Mouse (Mus musculus) layer of hippocampus, postnatal 25 days (tissue): ENCODE measurements around the gene Fbxw7. TPM values are rescaled to one million over a fixed set of nuclear protein-coding genes. Genes with fewer than 3 reads are reported as not detected.

Experiments
- DNase-seq, 2 experiments: peaks; one replicate each; pipeline ENCODE4 v3.0.0; 2022; ENCODE audit warnings: mixed read lengths in 2 of 2, low spot score in 1 of 2; ENCODE audit errors: extremely low spot score in 1 of 2
- total RNA-seq, 2 experiments: library from RNA; stranded (reverse); gene quantifications; 2 replicates each; pipeline ENCODE4 v1.2.3; 2021

The Fbxw7 gene
- total RNA-seq, 2 experiments from 2014 or later, result 144 to 159 TPM

DNA sequence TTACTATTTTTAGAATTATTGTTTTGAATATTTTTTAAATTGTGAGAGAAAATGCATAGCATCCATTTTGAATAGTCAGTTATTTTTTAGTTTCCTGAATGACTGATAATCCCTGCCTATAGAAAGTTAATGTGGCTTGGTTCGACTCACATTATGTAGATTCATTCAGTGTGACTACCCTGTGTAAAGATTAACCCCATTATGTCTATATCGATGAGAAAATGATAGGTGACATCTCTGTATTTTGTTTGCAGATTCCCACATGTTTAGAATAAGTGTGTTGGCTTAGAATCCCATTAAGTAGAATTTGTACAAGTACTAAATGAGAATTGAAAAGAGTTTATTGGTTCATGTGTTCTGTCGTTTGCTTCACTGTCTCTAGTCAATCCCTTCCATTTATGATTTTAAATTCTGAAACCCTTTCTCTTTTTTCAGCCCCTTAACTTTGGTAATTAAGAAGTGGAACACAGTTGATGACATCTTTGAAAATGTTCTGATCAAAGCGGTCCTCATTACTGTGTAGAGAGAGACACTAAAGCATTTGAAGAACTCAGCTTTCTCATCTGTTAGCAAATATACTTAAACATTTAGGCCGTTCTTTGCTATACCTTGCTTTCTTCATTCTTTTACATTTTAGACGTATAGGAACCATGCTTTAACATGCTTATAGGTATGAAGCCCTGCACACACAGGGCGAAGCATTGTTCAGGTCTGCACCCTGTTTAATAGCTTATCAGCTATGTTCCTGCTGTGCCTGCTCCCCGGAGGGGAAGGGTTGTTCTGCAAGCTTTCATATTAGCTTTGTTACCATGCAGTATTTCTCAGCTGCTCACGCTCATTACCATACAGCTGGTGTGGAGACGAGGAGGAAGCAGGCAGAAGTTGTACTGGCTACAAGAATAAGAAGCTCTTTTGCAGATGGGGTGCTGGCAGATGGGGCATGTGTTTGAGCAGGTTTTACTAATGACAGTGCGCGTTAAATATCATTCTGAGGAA is 122.6 kb downstream of the Fbxw7 start:
- no peak for DNase-seq

DNA sequence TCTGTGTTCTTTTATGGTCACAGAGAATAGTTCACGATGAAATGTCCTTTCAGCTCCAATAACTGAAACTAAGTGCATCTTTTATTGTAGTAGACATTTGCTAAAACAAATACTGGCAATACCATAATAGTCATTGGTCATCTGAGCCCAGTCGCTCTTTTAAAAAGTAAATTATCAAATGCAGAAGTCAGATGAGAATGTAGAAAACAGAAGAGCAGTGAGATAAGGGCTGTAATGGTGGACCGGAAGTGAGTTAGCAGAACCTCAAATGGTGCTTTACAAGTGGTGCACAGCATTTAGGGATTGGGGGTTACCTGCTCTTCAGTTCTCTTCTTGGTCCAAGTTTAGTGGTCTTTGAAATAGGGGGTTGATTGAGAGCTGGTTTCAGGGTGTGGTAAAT is 129.9 kb downstream of the Fbxw7 start:
- no peak for DNase-seq

- DNase-seq, result no peak
These were observed 131.3 kb downstream of the Fbxw7 start for GRCm38 (mm10) chr3:84946381-84946780.

DNA sequence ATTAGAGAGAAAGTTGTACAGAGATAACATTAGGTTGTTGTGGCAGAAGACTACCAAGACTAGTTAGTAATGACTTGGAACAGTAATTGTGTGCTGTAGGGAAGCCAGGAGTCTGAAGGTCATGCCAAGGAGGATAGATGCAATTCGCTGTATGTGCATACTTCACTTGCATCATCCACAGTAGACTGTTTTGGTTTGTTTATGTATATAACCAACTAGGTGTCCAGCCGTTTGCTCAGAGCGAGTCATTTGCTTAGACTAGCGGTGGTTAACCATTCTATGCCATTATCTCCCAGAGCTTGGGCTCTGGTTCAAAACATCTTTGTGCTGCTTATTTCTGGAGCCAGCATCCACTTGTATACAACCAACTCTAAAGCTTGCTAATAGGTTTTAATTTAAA is 134.3 kb downstream of the Fbxw7 start:
- DNase-seq, result no peak

DNA sequence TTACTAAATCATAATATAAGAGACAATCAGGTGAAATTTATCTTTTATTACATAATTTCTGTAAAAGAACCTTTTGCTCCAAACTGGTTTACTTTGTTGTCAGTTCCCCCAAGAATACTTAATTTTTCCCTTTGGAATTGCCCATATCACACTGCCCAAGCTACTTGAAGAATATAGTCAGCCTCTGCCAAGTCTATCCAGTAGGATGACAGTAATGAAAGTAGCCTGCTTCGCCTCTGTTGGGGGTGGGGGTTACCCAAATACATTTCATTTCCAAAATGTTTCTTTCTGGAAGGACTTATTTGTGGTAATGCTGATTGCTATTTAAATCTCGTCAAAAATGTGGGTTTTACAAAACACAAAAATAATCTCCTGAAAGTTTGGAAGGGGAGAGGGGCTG is 136.6 kb downstream of the Fbxw7 start:
- DNase-seq, result no peak

DNA sequence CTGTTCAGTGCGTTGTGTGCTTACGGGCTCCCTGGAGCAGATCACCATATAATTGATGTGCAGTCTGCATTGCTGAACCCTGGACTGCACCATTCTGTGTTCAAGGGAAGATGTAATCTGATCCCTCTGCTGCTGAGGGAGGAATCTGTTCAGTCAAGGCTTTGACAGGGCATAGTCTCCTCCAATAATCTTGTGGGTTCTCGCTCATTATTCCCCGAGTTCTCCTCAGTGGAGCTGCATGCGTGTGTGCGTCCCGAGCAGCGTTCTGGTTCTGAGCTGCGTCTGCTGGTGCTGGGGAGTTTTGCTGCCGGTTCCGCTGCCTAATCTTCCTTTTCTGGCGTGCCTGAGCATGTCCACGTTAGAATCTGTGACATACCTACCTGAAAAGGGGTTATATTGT is 137.1 kb downstream of the Fbxw7 start:
- peak; percentile 64 to 67 for DNase-seq

DNA sequence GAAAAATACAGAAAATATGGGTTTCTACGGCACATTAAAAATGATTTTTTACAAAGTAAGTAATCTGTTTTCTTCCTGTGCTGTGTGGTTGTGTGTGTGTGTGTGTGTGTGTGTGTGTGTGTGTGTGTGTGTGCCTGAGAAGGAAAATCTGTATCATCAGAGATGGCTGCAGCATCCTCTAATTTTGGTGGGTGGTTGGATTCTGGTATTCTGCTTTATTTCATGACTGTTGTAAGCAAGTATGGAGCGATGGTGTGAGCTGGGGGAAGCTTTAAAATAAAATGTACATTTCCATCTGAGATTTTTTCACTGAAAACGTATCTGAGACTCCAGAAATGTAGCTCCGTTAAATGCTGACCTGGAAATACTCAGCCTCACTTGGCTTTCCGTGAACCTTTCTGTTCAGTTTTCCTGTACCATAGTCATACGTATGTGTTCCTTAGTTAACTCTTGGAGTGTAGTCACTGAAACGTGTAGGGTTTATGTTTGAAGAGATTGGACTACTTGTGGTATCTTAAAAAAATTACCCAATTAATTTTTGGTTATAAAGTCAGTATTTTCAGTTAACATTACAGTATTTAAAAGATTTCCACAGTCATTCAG is 137.6 kb downstream of the Fbxw7 start:
- no peak for DNase-seq

- DNase-seq, result no peak
These were observed 140.1 kb downstream of the Fbxw7 start for GRCm38 (mm10) chr3:84955011-84955775.

DNA sequence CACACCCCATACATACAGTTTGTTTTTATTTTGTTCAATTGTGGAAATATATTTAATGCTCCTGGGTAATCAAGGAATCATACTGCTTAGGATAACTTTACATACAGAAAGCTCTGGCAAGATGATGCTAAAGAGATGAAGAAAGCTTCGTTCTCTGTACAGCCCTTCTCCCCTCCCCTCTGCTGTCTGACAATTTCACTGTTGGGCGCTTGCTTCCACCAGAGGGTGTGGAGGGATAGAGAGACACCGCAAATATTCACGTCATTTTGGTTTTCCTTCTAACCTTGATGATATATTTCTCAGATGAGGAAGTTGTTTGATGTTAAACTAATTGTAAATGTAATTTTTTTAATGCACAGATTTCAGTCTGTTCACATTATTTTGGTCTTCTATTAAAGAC is 140.8 kb downstream of the Fbxw7 start:
- DNase-seq, result no peak

- no peak for DNase-seq
These were observed 150.1 kb downstream of the Fbxw7 start for GRCm38 (mm10) chr3:84965156-84965555.

DNA sequence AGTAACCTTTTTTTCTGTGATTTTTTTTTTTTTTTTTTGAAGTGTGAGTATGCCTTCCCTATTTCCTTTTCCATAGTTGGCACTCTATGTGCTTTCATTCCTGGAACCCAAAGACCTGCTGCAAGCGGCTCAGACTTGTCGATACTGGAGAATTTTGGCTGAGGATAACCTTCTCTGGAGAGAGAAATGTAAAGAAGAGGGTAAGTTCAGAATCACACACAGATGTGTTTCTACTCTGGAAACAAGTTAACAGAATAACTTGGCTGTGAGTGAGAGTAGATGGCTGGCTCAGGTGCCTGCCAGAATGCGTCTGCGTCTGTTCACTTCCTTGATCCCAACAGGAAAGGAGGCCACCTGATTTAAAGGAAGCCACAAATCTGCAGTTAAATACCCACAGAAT is 152.3 kb downstream of the Fbxw7 start:
- no peak for DNase-seq

- DNase-seq, result no peak
These were observed 156.5 kb downstream of the Fbxw7 start for GRCm38 (mm10) chr3:84971561-84971960.

DNA sequence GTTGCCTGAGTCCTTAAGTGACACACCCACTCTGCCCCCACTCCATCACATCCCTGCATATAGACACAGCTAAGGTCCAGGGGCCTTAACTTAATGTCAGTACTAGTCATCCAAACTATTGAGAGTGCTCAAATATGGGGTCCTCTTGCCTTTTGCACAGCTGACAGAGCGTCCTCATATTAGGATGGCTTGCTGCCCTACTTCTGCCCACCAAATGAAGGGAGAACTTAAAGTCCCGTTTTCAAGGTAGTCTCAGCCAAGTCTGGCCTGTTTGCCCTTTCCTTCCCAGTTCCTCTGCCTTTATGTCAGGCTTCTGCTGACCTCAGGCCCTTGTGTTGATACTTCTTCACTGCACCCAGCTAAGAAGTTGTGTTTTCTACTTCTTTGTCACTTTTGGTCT is 157.8 kb downstream of the Fbxw7 start:
- DNase-seq, result no peak

DNA sequence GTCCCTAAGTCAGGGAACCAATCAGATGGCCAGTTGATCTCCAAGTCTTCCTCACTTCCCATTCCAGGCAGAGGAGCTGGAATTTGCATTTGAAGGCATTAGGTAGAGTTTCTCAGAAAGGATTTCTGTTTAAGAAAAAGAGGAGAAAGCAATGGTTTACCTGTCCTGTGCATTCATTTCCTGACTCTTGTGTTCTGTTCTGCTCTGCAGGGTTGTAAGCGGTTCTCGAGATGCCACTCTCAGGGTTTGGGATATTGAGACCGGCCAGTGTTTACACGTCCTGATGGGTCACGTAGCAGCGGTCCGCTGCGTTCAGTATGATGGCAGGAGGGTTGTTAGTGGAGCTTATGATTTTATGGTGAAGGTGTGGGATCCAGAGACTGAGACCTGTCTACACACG is 159.1 kb downstream of the Fbxw7 start:
- no peak for DNase-seq

GRCm38 (mm10) chr3:84978676-84979075 is 163.6 kb downstream of the Fbxw7 start:
- no peak for DNase-seq

DNA sequence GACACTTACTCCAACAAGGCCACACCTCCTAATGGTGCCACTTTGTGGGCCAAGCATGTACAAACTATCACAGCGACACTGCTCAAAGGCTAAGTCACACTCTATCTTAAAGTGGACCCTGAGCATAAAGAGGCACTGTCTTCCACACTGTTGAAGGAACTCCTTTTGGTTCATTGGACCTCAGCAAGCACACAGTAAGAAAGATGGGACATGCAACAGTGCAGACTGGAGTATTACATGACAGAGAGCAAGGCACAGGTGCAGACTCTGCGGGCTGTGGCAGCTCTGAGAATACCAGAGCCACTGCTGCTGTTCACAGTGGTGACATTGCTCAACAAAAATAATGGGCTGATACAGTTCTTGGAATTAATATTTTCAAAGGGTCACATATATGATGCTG is 165.1 kb downstream of the Fbxw7 start:
- DNase-seq, result no peak

GRCm38 (mm10) chr3:84982688-84983087 is 167.6 kb downstream of the Fbxw7 start:
- DNase-seq, result no peak

DNA sequence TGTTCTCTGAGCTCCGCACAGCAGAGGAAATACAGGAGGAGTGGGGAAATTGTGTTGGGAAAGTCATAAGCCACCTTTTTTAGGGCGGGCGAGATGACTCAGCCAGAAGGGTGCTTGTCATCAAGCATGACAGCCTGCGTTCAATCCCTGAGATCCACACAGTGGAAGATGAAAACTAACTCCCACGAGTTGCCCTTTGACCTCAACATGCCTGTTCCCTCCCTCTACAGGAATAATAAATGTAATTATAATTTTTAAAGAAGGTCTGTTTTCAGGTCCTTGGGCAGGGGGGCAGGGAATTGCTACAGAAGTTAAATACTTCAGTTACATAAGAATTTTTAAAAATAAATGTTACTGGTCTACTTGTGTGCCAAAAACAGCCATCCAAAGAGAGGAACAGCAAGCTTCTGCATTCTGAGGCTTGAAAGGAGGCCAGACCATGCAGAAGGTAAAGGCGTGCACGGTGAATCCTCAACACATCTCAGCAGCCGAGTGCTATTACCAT is 170.1 kb downstream of the Fbxw7 start:
- DNase-seq, result no peak

DNA sequence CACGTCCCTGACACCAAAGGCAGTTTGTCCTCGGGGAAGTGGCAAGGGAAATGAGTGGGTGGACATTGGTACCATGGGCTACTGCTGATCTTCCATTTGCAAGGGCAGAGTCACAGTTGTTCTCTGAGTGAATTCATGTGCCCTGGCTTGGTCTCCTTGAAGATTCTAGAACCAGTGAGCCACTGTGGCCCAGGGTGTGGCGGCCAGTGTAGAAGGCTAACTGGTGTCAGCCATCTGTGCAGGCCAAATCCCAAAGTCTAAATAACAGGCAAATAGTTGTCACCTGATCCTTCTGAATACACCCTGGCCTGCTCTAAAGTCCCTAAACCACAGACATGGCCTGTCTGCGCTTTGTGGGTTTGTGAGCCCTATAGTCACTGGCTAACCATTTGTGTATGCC is 173.8 kb downstream of the Fbxw7 start:
- DNase-seq, result no peak

GRCm38 (mm10) chr3:85005257-85005656 is 190.2 kb downstream of the Fbxw7 start:
- DNase-seq, result no peak

DNA sequence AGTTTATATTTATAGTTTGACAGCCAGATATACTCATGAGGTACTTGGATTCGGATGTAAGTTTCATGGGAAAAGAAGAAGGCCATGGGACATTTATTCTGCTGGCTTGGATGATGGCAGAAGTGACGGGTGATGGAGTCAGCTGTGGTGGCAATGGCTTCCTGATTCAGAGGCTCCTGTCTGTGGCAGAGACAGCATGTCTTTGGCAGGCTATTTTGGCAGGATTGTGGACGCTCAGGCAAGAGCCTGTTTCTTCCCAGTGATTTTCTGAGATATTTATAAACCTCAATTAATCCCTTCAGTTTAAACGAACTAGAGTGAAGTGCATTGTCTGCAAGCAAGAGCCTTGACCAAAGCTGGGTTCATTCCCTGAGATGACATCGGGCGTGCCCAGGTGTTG is 197.8 kb downstream of the Fbxw7 start:
- DNase-seq, result no peak
